Mouse (Mus musculus): ENCODE measurements around the gene Gjb4.

GRCm38 (mm10) chr4:127319613-127320012, 34.3 kb downstream of the Gjb4 start:
- TF ChIP-seq CTCF (IDR thresholded peaks at IDR 0.05; ENCODE audit: low read depth, low read length): no peak
- no peak for TF ChIP-seq GATA1 (IDR thresholded peaks at IDR 0.05; ENCODE audit: borderline replicate concordance, low read length)
- TF ChIP-seq POLR2AphosphoS5 (IDR thresholded peaks at IDR 0.05; ENCODE audit: insufficient replicate concordance, low read depth, low read length): no peak
